In genomic region chr4:108388741-108389140, GRCm38 (mm10) we compare ENCODE assay signal across 34 mouse cellular contexts. TPM values are rescaled to one million over a fixed set of nuclear protein-coding genes. Genes with fewer than 3 reads are reported as not detected.
DNase-seq lines count a peak whose midpoint lies in the region; ATAC-seq and TF ChIP-seq lines count a peak whose summit lies in the region.
"Had no signal": no experiment of that assay in that cellular context is flagged by ENCODE, and none has a peak within 500 bp of the region (broad histone marks: within the 10 kb centered on the region; RNA-seq: fewer than 3 reads in every experiment).

No protein-coding gene starts in this region.

- intact Hi-C loops in heart, postnatal 25 days (cut with DNase I) = loop anchor here (2.0 to 5.0 kb wide), 2 partner anchors 18 to 41 kb away; partner anchors contain the start of gene Gpx7
- intact Hi-C loops in gastrocnemius, adult 2 months (cut with DNase I) = loop anchor here (2.0 kb wide), 1 partner anchor 70 kb away; the partner anchor contains the start of gene Tut4

- no peak overlapping the region for H3K4me3 ChIP-seq in heart, embryonic 13.5 days
- no peak overlapping the region for H3K4me3 ChIP-seq in lung, embryonic 14.5 days (ENCODE audit: low read depth, low read length)
- H3K4me3 ChIP-seq in embryonic facial prominence, embryonic 12.5 days = no peak overlapping the region
- H3K4me3 ChIP-seq in limb, embryonic 13.5 days = no peak overlapping the region
- no peak overlapping the region for H3K4me3 ChIP-seq in gastrocnemius, adult 2 months

- no peak for DNase-seq in heart, postnatal 25 days (ENCODE audit: low spot score)
- no peak for DNase-seq in lung, embryonic 14.5 days
- no peak for DNase-seq in lung, postnatal 4 days
- no peak for DNase-seq in urinary bladder, adult 2 months (ENCODE audit: low spot score)
- no peak for DNase-seq in gastrocnemius, adult 2 months
- DNase-seq: adrenal gland, adult 8-10 months; B cell, adult 2 months; cerebellum, adult 18-20 months; cerebellum, postnatal 14 days; kidney, adult 8-10 months; kidney, postnatal 14 days; lung, postnatal 36 days; right cerebral cortex, postnatal 14 days; spleen, adult 18-20 months had no signal

- peak overlapping the region; percentile 89 for H3K27ac ChIP-seq in heart, embryonic 13.5 days (replicated peaks)
- H3K27ac ChIP-seq in lung, embryonic 14.5 days (ENCODE audit: low read depth) = no peak overlapping the region
- peak overlapping the region; percentile 63; the same call in 1 of the 2 replicates for H3K27ac ChIP-seq in embryonic facial prominence, embryonic 12.5 days
- H3K27ac ChIP-seq in limb, embryonic 13.5 days = 0 out of 2 replicates have a peak overlapping the region, but pooled peaks have one; percentile 6
- H3K27ac ChIP-seq in gastrocnemius, adult 2 months = no peak overlapping the region
- H3K27ac ChIP-seq: liver, embryonic 14.5 days had no signal

- peaks cover 12% of the 10 kb centered on the region for H3K27me3 ChIP-seq in heart, embryonic 13.5 days (replicated peaks)
- H3K27me3 ChIP-seq in lung, embryonic 14.5 days (ENCODE audit: insufficient read depth, low read length) = peaks cover 7% of the 10 kb centered on the region; the same call in 1 of the 2 replicates
- H3K27me3 ChIP-seq in embryonic facial prominence, embryonic 12.5 days = peaks cover 5% of the 10 kb centered on the region; the same call in 1 of the 2 replicates
- H3K27me3 ChIP-seq in limb, embryonic 13.5 days = peaks cover 10% of the 10 kb centered on the region
- H3K27me3 ChIP-seq: CH12.LX; embryonic facial prominence, embryonic 15.5 days had no signal

- WGBS in heart, embryonic 13.5 days = 80% methylated on average over 3 of the region's 3 CpGs
- WGBS in lung, embryonic 14.5 days = 77% methylated on average over 3 of the region's 3 CpGs
- 60% methylated on average over 3 of the region's 3 CpGs for WGBS in embryonic facial prominence, embryonic 12.5 days
- 61% methylated on average over 3 of the region's 3 CpGs for WGBS in limb, embryonic 13.5 days

- no peaks in the 10 kb centered on the region for H3K36me3 ChIP-seq in heart, embryonic 13.5 days
- H3K36me3 ChIP-seq in lung, embryonic 14.5 days (ENCODE audit: insufficient read depth) = no peaks in the 10 kb centered on the region
- H3K36me3 ChIP-seq in embryonic facial prominence, embryonic 12.5 days = no peaks in the 10 kb centered on the region
- no peaks in the 10 kb centered on the region for H3K36me3 ChIP-seq in limb, embryonic 13.5 days
- H3K36me3 ChIP-seq: embryonic facial prominence, embryonic 15.5 days; G1E; hindbrain, embryonic 13.5 days; limb, embryonic 15.5 days; lung, embryonic 15.5 days had no signal

- no peak for TF ChIP-seq CTCF in lung, embryonic 14.5 days (IDR thresholded peaks at IDR 0.05; ENCODE audit: low read depth)
- no peak for TF ChIP-seq CTCF in gastrocnemius, adult 2 months (IDR thresholded peaks at IDR 0.05)

- no peak overlapping the region for H3K4me2 ChIP-seq in heart, embryonic 13.5 days
- peak overlapping the region; percentile 74; the same call in 1 of the 2 replicates for H3K4me2 ChIP-seq in lung, embryonic 14.5 days
- H3K4me2 ChIP-seq in embryonic facial prominence, embryonic 12.5 days (replicated peaks) = peak overlapping the region; percentile 52; the same call in 1 of the 2 replicates
- peak overlapping the region; percentile 69 for H3K4me2 ChIP-seq in limb, embryonic 13.5 days (replicated peaks)

- H3K9me3 ChIP-seq in heart, embryonic 13.5 days = no peaks in the 10 kb centered on the region
- no peaks in the 10 kb centered on the region for H3K9me3 ChIP-seq in lung, embryonic 14.5 days (ENCODE audit: low read depth, low read length)
- no peaks in the 10 kb centered on the region for H3K9me3 ChIP-seq in embryonic facial prominence, embryonic 12.5 days
- no peaks in the 10 kb centered on the region for H3K9me3 ChIP-seq in limb, embryonic 13.5 days
- H3K9me3 ChIP-seq: embryonic facial prominence, embryonic 15.5 days; G1E; hindbrain, embryonic 13.5 days; limb, embryonic 15.5 days; lung, embryonic 15.5 days had no signal

- H3K9ac ChIP-seq in heart, embryonic 13.5 days = no peak overlapping the region
- H3K9ac ChIP-seq in lung, embryonic 14.5 days = no peak overlapping the region
- no peak overlapping the region for H3K9ac ChIP-seq in embryonic facial prominence, embryonic 12.5 days
- H3K9ac ChIP-seq in limb, embryonic 13.5 days = no peak overlapping the region

- H3K4me1 ChIP-seq in heart, embryonic 13.5 days = peaks cover 40% of the 10 kb centered on the region
- peaks cover 3% of the 10 kb centered on the region; the same call in 1 of the 2 replicates for H3K4me1 ChIP-seq in lung, embryonic 14.5 days (ENCODE audit: insufficient read depth)
- peaks cover 10% of the 10 kb centered on the region for H3K4me1 ChIP-seq in embryonic facial prominence, embryonic 12.5 days
- peaks cover 22% of the 10 kb centered on the region for H3K4me1 ChIP-seq in limb, embryonic 13.5 days

- no peak for ATAC-seq in heart, embryonic 13.5 days (ENCODE audit: extremely low read depth, insufficient number of reproducible peaks, low FRiP score, low TSS enrichment)
- no peak for ATAC-seq in lung, embryonic 14.5 days (ENCODE audit: insufficient read depth)
- no peak for ATAC-seq in embryonic facial prominence, embryonic 12.5 days (ENCODE audit: insufficient number of reproducible peaks, insufficient read depth, low FRiP score, low TSS enrichment)
- ATAC-seq in limb, embryonic 13.5 days (ENCODE audit: low FRiP score, low read depth) = no peak
- ATAC-seq: activated CD4-positive, CD25-positive, alpha-beta regulatory T cell, adult 4 months; inflammation-experienced regulatory T-cells, adult 6 months had no signal

RNA-seq across cellular contexts. Expression of gene Shisal2a, which starts 5.6 kb away (rescaled TPM):
- 1.1 and 1.8 TPM in 2 replicates for polyA plus RNA-seq in heart, embryonic 13.5 days (2015; fragmentation: Nextera tagmentation; extraction: Ambion mirVana)
- total RNA-seq in heart, postnatal 25 days (2021) = not detected
- polyA plus RNA-seq in lung, embryonic 14.5 days (2014; fragmentation: Nextera tagmentation; extraction: Ambion mirVana) = 0.34 TPM in 1 of 2 replicates, not detected in the other
- 13.3 and 14.4 TPM in 2 replicates for polyA plus RNA-seq in embryonic facial prominence, embryonic 12.5 days (2016; fragmentation: Nextera tagmentation; extraction: Ambion mirVana)
- polyA plus RNA-seq in limb, embryonic 13.5 days (2015; fragmentation: Nextera tagmentation; extraction: Ambion mirVana) = 7.0 and 7.4 TPM in 2 replicates
- 0.15 TPM in 1 of 2 replicates, not detected in the other for polyA plus RNA-seq in urinary bladder, adult 2 months (2012; rRNA removed)
- not detected for total RNA-seq in gastrocnemius, adult 2 months (2021)
- total RNA-seq: CH12.LX; G1E; gastrocnemius, adult 18-20 months; gastrocnemius, postnatal 4 days; layer of hippocampus, adult 18-20 months; layer of hippocampus, postnatal 14 days; left cerebral cortex, postnatal 10 days; megakaryocyte-erythroid progenitor cell, adult 5-6 weeks; neutrophil, adult 5-6 weeks had no signal
- polyA plus RNA-seq: activated CD4-positive, CD25-positive, alpha-beta regulatory T cell, adult 4 months; G1E; inflammation-experienced regulatory T-cells, adult 6 months; thymus, postnatal 0 days had no signal

RNA-seq across cellular contexts. Expression of gene Gpx7, which starts 18.0 kb away (rescaled TPM):
- polyA plus RNA-seq in heart, embryonic 13.5 days (2015; fragmentation: Nextera tagmentation; extraction: Ambion mirVana) = 61.6 and 61.9 TPM in 2 replicates
- 10 to 100 TPM in 1 of 2 experiments, 1 to 10 TPM in 1; 9.0 to 11.1 TPM for total RNA-seq in heart, postnatal 25 days (2021)
- polyA plus RNA-seq in lung, embryonic 14.5 days (2014; fragmentation: Nextera tagmentation; extraction: Ambion mirVana) = 70.3 and 82.4 TPM in 2 replicates
- 62.7 and 67.1 TPM in 2 replicates for polyA plus RNA-seq in embryonic facial prominence, embryonic 12.5 days (2016; fragmentation: Nextera tagmentation; extraction: Ambion mirVana)
- polyA plus RNA-seq in limb, embryonic 13.5 days (2015; fragmentation: Nextera tagmentation; extraction: Ambion mirVana) = 88.5 and 89.8 TPM in 2 replicates
- polyA plus RNA-seq in urinary bladder, adult 2 months (2012; rRNA removed) = 34.5 and 34.8 TPM in 2 replicates
- 1 to 10 TPM; 6.3 TPM for total RNA-seq in gastrocnemius, adult 2 months (2021)
- total RNA-seq: CH12.LX had no signal
- polyA plus RNA-seq: G1E had no signal

Comparison
In these comparisons a context has a peak if more than half of its experiments do, and no peak if none do; other contexts are left out.
1. H3K27ac ChIP-seq: peak in heart, embryonic 13.5 days (single experiment), embryonic facial prominence, embryonic 12.5 days (single experiment) and limb, embryonic 13.5 days (single experiment); none in lung, embryonic 14.5 days (single experiment) and gastrocnemius, adult 2 months (single experiment).